Mouse (Mus musculus) erythroblast, adult 5-6 weeks (primary cell): ENCODE data around the gene Il12b. TPM values are rescaled to one million over a fixed set of nuclear protein-coding genes. Genes with fewer than 3 reads are reported as not detected.

ENCODE experiments used
- total RNA-seq, 2 experiments: library from RNA; stranded (forward) in 1 of 2; stranded (reverse) in 1 of 2; fragments of 150-400 nt in 1 of 2; fragments of 200-764, 138-1000 nt in 1 of 2; gene quantifications; 2 replicates each; pipeline versions ENCODE4 v1.2.3 to v1.2.4; 2015 to 2017; ENCODE audit warnings: low replicate concordance in 2 of 2

Gene Il12b
- total RNA-seq, 2 experiments from 2014 or later = not detected

Other genes starting within 250 kb of the Il12b start
- gene Ublcp1, start 70.4 kb downstream of the Il12b start, total RNA-seq (2015; ENCODE audit: low replicate concordance) = 224 and 301 TPM in 2 replicates
- 191 and 230 TPM in 2 replicates for gene Ublcp1, start 70.4 kb downstream of the Il12b start, total RNA-seq (2017; ENCODE audit: low replicate concordance)
- 193 and 204 TPM in 2 replicates for gene Rnf145, start 118.9 kb downstream of the Il12b start, total RNA-seq (2015; ENCODE audit: low replicate concordance)
- gene Rnf145, start 118.9 kb downstream of the Il12b start, total RNA-seq (2017; ENCODE audit: low replicate concordance) = 394 and 452 TPM in 2 replicates
- gene Ebf1, start 217.3 kb downstream of the Il12b start, total RNA-seq (2015; ENCODE audit: low replicate concordance) = not detected in 2 replicates
- gene Ebf1, start 217.3 kb downstream of the Il12b start, total RNA-seq (2017; ENCODE audit: low replicate concordance) = 0.68 TPM in 1 of 2 replicates, not detected in the other